Mouse (Mus musculus) thymus, postnatal 25 days (tissue): ENCODE results near the gene Lpcat3.
"Not testable (repeated sequence)": the region's sequence is repeated elsewhere in the genome, so short reads cannot be mapped to it uniquely, and the experiment has no call there.

Source experiments
- DNase-seq: peaks from one replicate; pipeline ENCODE4 v3.0.0; 2022

Gene Lpcat3

DNA sequence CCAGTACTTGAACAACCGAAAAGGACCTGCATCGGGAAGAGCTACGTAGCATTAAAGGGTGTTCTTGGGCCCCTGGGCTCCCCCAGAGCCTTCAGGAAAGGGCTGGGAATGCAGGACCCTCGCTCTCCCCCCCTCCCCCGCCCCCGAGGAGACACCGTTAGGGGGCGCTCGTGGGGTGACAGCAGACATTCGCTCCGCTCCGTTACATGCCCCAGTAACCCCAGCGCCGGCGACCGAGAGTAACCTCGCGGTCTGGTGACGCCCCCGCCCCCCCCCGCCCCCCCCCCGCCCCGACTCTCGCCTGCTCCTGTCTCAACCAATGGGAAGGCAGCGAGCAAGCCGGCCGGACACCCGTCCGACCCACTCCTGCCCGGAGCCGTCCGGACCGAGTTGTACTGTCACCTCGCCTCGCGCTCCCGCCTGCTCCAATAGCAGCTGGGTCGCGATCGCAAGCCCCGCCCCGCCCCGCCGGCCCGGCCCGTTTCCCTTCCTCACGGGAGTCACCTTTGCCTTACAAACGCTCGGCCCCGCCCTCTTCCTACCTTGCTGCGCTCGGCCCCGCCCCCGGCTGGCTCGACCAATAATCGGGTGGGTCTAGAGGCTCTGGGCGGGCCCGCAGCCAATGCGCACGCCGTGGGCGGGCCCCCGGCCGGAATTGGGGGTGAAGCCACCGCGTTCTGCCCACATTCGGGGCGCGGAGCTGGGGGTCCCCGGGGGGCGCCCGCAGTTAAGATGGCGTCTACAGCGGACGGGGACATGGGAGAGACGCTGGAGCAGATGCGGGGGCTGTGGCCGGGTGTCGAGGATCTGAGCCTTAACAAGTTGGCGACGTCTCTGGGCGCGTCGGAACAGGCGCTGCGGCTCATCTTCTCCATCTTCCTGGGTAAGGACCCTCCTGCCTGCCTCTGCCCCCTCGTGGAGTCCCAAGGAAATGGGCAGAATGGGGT, at the start of gene Lpcat3:
Lpcat3 (plus strand) TSS at position 551 of the 947 bp plus-strand sequence.
- peak; percentile 100 for DNase-seq

GRCm38 (mm10) chr6:124625612-124626011, 37.2 kb upstream of the Lpcat3 start:
- no peak for DNase-seq

DNA sequence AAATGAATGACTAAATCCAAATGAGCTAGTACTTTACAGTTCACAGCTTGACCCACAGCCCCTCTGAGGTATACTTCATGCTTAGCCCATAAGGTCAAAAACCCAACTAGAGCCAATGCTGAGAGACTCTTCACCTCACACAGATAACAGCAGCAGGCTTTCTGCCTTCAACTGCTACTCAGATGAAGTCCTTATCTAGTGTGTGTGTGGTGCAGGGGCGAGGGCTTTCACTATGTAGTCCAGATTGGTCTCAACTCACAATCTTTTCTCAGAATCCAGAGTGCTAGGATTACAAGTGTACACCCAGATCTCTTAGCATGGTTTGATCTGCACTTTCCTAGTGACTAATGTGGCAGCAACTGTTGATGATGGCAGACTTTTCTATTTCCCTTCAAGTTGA, 36.6 kb upstream of the Lpcat3 start:
- not testable (repeated sequence) for DNase-seq

- DNase-seq: no peak
Measured at GRCm38 (mm10) chr6:124630763-124631162, 32.1 kb upstream of the Lpcat3 start.

DNA sequence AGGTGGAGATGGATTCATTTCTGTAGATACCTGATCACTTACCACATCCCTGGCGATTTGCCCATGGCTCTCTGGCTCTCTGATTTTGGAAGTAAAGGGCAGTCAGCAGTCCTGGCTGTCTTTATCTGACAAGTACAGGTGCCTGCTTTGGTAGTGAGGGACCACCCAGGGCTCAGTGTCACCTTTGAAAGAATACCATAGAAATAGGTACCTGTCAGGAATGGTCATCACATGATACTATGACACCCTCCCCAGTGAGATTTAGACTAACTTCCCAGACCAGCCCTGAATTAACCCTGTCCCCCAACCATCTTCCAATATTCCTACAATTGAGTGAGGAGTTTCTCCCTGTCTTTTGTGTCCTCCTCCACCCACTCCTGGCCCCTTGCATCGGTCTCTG, 26.8 kb upstream of the Lpcat3 start, which contains the start of gene C1s2:
C1s2 (minus strand) TSS at position 101 of the 400 bp plus-strand sequence.
- not testable (repeated sequence) for DNase-seq

DNA sequence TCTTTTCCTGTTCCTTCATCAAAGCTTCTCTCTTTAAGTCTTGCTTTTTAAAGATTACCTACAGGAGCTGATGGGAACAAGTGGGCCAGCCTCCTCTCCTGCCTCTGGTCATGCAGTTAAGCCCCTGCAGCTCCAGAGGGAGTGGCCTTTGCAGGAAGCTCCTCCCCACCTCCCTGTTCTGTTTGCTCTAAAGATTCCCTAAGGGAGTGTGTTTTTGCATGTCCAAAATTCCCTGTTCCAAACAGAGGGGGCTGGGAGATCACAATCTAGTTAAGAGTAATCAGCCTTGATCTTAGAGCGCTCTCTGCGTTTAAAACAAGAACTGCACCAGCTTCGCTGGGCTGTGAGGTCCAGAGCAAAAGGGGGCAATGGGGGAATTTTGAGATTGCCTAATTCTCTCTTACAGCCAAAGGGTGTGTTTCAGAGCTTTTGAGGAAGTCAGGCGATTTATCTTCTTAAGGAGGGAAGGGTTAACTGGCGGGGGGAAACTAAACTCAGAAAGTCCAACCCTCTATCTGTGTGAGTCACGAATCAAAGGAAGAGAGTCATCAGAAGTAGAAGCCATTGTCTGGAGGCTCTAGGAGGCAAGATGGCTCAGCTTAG, 25.9 kb upstream of the Lpcat3 start:
- DNase-seq: not testable (repeated sequence)

DNA sequence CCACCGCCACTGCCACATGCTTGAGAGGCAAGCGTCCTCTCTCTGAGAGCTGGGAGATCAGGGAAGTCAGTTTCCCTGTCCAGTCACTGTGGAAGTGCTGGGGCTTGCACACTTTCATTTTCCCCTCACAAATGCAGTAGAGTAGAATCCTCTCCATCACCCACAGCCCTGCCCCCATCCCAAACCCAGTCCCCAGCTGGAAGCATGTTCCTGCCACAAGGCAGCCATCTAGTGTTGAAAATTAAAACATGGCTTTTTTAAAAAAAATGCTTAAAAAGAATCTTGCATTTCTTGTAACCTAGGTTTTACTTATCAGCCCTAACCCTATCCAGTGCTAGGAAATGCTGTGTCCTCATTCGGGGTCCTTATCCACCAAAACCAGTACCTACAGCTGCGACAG, 22.8 kb upstream of the Lpcat3 start:
- DNase-seq: no peak

DNA sequence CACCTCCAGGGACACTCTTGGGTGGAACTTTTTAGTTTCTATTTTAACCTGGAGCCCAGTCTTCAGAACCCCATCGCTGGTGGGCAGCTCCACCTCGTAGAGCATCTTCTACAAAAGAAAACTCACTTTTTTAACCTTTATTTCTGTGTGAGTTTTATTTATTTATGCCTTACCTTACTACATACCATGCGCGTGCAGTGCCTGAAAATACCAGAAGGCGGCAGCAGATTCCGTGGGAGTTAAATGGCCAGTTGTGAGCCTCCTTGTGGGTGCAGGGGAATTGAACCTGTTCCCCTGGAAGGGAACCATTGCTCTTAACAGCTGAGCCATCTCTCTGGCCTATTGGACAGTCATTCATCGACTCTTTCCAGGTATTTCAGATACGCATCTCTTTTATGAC, 21.8 kb upstream of the Lpcat3 start:
- DNase-seq: peak; percentile 82

DNA sequence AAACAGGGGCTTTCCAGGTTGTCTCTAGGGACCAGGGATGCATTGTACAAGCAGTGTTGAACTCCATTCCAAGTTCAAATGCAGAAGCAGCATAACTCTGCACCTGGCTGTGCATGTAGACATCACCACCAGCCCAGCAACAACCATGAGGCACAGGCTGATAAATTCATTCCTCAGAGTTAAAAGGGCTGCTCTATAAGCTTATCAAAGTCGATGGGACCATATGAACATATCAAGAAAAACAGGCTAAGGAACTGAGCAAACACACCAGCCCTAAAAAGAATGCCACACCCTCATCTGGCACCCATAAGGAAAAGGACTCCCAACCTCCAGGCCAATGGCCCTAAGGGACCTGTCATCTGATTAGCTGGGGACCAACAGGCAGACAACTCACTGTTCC, 16.4 kb upstream of the Lpcat3 start:
- no peak for DNase-seq

DNA sequence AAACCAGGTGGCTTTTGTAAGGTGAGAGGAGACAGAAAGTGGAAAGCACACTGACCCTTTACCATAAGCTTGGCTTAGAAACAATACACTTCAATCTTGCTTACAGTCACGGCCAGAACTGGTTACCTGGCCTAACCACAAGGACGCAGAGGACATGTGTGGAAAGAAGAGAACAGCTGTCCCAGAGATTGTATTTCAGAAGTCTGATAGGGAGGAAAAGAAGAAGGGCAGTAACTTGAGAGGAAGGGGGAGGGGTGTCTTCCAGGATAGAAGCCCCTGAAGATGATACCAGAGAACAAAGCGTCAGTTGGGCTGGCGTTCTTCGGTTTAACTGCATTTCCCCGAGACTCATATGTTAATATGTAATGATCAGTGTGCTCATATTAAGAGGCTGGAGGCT, 6.9 kb upstream of the Lpcat3 start:
- no peak for DNase-seq

- no peak for DNase-seq
Measured at GRCm38 (mm10) chr6:124658067-124658466, 4.8 kb upstream of the Lpcat3 start.

GRCm38 (mm10) chr6:124661156-124661806, 1.5 kb upstream of the Lpcat3 start:
- no peak for DNase-seq

DNA sequence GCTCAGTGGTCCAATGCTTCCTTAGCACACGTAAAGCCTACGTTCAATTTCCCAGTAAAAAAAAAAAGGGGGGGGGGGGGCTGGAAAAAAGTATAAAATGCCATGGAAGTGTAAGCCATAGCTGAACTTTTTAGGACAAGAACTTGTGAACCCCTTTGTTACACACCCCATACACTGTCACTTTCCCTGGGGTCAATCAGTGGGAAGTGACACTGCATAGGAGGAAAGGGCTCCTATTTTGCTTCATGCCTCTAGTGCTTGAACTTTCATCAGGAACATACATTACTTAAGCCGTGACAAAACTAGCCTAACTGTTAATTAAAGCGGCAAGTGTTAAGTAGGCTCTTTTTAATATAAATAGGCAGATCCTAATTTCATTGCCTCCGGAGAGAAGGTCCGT, 832 bp upstream of the Lpcat3 start:
- DNase-seq: no peak

DNA sequence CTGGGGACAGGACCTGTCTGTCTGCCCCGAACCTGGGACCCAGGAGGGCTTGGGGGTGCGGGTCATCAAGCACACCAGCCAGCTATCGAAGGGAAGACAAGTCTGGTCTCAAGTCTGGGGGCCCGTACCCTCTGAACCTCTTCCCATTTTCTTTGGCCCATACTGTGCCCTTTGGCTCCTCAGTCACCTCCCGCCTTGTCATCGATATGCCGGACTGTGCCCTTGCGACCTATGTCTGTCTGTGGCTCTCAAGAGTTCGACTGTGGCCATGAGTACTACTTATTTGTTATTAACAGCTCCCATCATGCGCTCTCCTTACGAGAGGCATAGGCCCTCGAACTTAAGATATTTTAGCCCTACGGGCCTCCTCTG, 583 bp downstream of the Lpcat3 start:
- DNase-seq: no peak

- DNase-seq: no peak
Measured at GRCm38 (mm10) chr6:124664256-124664655, 1.4 kb downstream of the Lpcat3 start.

DNA sequence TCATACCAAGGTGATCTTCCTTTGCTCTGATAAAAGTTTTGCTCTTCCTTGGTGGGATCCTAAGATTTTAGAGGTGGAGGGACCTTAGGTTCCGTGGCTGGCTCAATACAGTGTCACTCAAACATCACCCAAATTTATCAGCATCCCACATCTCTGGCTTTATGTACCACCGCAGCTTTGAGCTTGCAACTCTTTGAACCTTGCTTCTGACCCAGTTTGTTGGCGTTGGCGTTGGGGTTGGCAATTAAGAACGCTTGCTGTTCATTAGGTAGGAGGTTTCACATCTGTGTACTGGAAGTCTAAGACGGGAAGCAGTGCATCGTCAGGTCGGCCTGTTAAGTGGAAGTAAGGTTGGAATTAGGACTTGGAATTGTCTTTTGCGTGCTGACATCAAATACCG, 2.2 kb downstream of the Lpcat3 start:
- DNase-seq: peak; percentile 37

DNA sequence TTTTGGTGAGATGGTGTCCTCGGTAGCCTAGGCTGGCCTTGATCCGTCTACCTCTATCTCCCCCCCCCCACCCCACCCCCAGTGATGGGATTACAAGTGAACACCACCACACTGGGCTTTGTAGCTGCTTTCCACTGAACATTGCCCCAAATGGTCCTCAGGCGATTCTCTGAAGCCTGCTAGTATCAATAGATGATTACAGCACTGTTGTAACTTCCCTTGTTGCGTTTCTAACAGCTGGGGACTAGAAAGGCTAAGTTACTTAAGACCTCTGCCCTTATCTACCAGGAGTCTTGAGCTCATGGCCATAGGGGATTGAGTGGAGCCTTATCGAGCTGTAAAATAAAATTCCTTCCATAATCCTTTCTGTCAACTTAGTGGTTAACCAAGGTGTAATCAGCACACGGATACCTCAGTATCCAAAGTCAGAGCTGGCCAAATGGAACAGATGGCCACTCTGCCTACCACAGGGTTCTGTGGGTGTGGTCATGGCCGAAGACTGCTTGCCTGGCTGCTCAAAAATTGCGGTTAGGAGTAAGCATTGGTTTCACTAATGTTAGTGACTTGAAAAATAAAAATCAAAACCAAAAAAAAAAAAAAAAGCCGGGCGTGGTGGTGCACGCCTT, 6.5 kb downstream of the Lpcat3 start:
- DNase-seq: no peak

- DNase-seq: no peak
Measured at GRCm38 (mm10) chr6:124670281-124670900, 7.6 kb downstream of the Lpcat3 start.

- no peak for DNase-seq
Measured at GRCm38 (mm10) chr6:124672100-124672499, 9.3 kb downstream of the Lpcat3 start.

- no peak for DNase-seq
Measured at GRCm38 (mm10) chr6:124673619-124674018, 10.8 kb downstream of the Lpcat3 start.

GRCm38 (mm10) chr6:124674591-124674990, 11.8 kb downstream of the Lpcat3 start:
- DNase-seq: no peak

GRCm38 (mm10) chr6:124676171-124676570, 13.3 kb downstream of the Lpcat3 start:
- DNase-seq: no peak

DNA sequence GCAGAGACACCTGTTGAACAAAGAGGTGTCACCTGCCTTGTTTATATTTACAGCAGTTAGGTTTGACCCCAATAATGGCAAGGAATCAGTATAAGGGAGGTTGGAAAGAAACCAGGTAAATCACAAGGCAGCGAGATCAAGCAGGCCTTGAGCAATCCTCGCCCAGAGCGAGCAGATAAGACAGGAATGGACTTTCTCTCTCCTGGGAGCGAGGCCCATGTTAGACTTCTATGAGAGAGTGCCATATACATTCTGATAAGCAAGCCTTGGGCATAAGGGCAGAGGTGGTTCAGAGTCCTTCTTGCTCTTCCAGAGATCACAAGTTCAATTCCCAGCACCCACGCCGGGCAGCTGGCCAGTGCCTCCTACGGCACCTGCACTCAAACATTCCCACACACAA, 15.9 kb downstream of the Lpcat3 start:
- DNase-seq: no peak
